Mouse (Mus musculus) kidney, adult 2 months (tissue): ENCODE measurements around the gene Cradd.

Experiments used
- CTCF ChIP-seq: fragments of 200-500 bp; conservative IDR thresholded peaks from 2 replicates; pipeline ENCODE4 v1.5.1; 2011; ENCODE audit warnings: low read depth, mild to moderate bottlenecking, control low read depth, low read length, moderate library complexity, mixed read lengths; ENCODE audit not compliant: insufficient read depth, insufficient read length
- POLR2A ChIP-seq: fragments of 200-500 bp; IDR thresholded peaks from one replicate; pipeline ENCODE4 v1.6.1; 2011; ENCODE audit warnings: low read depth, low read length, control low read depth

DNA sequence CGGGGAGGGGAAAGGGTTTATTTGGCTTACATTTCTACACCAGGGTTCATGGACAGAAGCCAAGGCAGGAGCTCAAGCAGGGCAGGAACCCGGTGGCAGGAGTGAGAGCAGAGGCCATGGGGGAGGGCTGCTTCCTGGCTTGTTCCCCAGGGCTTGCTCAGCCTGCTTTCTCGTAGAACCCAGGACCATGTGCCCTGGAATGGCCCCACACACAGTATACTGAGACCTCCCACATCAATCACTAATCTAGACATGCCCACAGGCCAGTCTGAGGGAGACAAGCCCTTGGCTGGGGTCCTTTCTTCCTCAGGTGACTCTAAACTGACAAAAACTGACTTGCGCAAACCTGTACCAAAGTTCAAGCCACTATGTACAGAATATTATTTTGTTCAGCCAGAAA is 19.7 kb downstream of the Cradd start:
- no peak for TF ChIP-seq CTCF
- no peak for TF ChIP-seq POLR2A
